Mouse (Mus musculus) G1E (cell line): ENCODE measurements around the gene Pnlip.

Experiments
- CTCF ChIP-seq: IDR thresholded peaks from 2 replicates; pipeline ENCODE4 v1.5.1; 2012; ENCODE audit warnings: low read depth, low read length, inconsistent platforms, mixed read lengths
- GATA1 ChIP-seq: IDR thresholded peaks from 2 replicates; pipeline ENCODE4 v1.6.1; 2012; ENCODE audit warnings: borderline replicate concordance, low read length, inconsistent platforms, mixed read lengths
- POLR2AphosphoS5 ChIP-seq: IDR thresholded peaks from 2 replicates; pipeline ENCODE4 v1.6.1; 2012; ENCODE audit warnings: low read depth, low read length, inconsistent platforms; ENCODE audit not compliant: insufficient replicate concordance
- TAL1 ChIP-seq: conservative IDR thresholded peaks from 2 replicates; pipeline ENCODE4 v1.6.1; 2012; ENCODE audit warnings: low read depth, low read length, inconsistent platforms, mixed read lengths

GRCm38 (mm10) chr19:58720439-58720838 is 68.1 kb downstream of the Pnlip start:
- no peak for TF ChIP-seq CTCF
- TF ChIP-seq POLR2AphosphoS5: no peak
- no peak for TF ChIP-seq TAL1
- TF ChIP-seq GATA1: no peak
